Mouse (Mus musculus) forebrain, embryonic 15.5 days (tissue): ENCODE measurements around the gene Rnft2. TPM values are rescaled to one million over a fixed set of nuclear protein-coding genes. Genes with fewer than 3 reads are reported as not detected.

Experiments
- ATAC-seq: fragments of 200-750 bp; cut with Nextera tagmentation; replicated peaks from 2 replicates; pipeline ENCODE4 v1.8.0; 2017; ENCODE audit warnings: mild to moderate bottlenecking, moderate TSS enrichment, moderate library complexity
- H3K27ac ChIP-seq: fragments of 300-500 bp; sonication (generic); replicated peaks from 2 replicates; pipeline ENCODE4 v1.5.1; 2015; ENCODE audit warnings: mild to moderate bottlenecking, inconsistent platforms
- H3K27me3 ChIP-seq: fragments of 300-500 bp; sonication (generic); 2 replicates; pipeline ENCODE4 v1.6.1; 2015; ENCODE audit warnings: inconsistent platforms
- H3K36me3 ChIP-seq: fragments of 300-500 bp; sonication (generic); 2 replicates; pipeline ENCODE4 v1.6.1; 2015; ENCODE audit warnings: mild to moderate bottlenecking, inconsistent platforms
- H3K4me1 ChIP-seq: fragments of 300-500 bp; sonication (generic); 2 replicates; pipeline ENCODE4 v1.6.1; 2015; ENCODE audit warnings: inconsistent platforms
- H3K4me2 ChIP-seq: fragments of 300-500 bp; sonication (generic); replicated peaks from 2 replicates; pipeline ENCODE4 v1.6.1; 2015; ENCODE audit warnings: mild to moderate bottlenecking, inconsistent platforms
- H3K4me3 ChIP-seq: fragments of 300-500 bp; sonication (generic); 2 replicates; pipeline ENCODE4 v1.5.1; 2015; ENCODE audit warnings: mild to moderate bottlenecking, inconsistent platforms
- H3K9ac ChIP-seq: fragments of 300-500 bp; sonication (generic); replicated peaks from 2 replicates; pipeline ENCODE4 v1.6.1; 2015; ENCODE audit warnings: mild to moderate bottlenecking, inconsistent platforms
- H3K9me3 ChIP-seq: fragments of 300-500 bp; sonication (generic); 2 replicates; pipeline ENCODE4 v1.6.1; 2016; ENCODE audit warnings: inconsistent platforms
- whole genome bisulfite sequencing: fragments of 180-500 bp; shearing (Covaris S2); methylation state at CpG from one replicate; pipeline ENCODE4 v1.1.7; 2015; ENCODE audit warnings: mixed read lengths; 5-methylcytosine and 5-hydroxymethylcytosine counted together
- polyA plus RNA-seq: library from polyadenylated mRNA; unstranded; fragments of >200 nt; fragmentation: Nextera tagmentation; extraction: Ambion mirVana; gene quantifications from 2 replicates; pipeline ENCODE4 v1.2.1, GENCODE M21; 2015

Gene Rnft2
- 8.5 and 9.5 TPM in 2 replicates for polyA plus RNA-seq

GRCm38 (mm10) chr5:118244606-118245443 is at the start of gene Rnft2, which contains the start of gene 2410131K14Rik:
TSS of gene Rnft2 (minus strand) at chr5:118245116.
TSS of gene 2410131K14Rik (plus strand) at chr5:118245227.
- WGBS, result under 1% methylated on average over 68 of the region's 68 CpGs
- Histone ChIP-seq H3K9ac (peak within 1 kb of the TSS; percentile 83), H3K36me3 (peaks cover 18% of the 10 kb centered on the region; the same call in 1 of the 2 replicates), H3K27me3 (no peaks in the 10 kb centered on the region), H3K4me2 (peak within 1 kb of the TSS; percentile 85), H3K4me3 (peak within 1 kb of the TSS; percentile 72), H3K9me3 (no peaks in the 10 kb centered on the region), H3K4me1 (peaks cover 29% of the 10 kb centered on the region), H3K27ac (peak within 1 kb of the TSS; percentile 82)
- ATAC-seq, result peak; percentile 100

DNA sequence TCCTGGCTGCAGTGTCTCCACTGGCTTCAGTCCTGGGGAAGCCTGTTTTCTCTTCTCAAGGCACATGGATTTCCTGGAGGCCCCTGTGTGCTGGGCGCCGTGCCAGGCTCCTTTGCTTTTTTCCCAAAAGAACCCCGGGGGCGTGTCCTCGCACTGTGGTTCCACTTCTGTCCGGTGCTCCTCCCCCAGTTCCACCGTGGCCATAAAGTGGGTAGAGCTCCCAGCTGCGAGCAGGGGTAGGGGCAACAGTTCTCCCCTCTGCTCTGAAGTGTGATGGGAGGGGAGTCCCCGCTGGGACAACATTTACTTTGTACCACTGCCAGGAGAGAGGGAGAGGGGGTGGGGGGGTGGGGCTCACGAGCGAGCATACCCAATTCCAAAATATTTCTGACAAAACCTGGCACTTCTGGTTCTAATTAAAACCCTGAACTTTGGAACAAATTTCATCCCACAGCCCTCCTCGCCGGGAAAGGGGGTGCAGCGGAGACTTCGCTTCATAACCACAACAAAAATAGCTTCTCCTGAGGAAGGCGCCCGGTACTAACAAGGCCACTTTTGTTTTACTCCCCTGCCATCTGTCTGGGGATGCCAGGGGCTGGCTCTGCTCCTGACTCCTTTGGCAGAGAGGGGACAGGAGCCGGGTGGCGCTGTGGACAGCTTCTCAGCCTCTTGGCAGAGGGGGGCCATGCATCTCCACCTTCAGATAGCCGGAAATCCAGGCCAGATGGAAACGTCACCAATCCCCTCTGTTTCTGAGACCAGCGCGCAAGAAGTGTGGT is 49.4 kb upstream of the Rnft2 start:
- Histone ChIP-seq H3K9ac (0 out of 2 replicates have a peak overlapping the region, but pooled peaks have one; percentile 20), H3K27ac (peak overlapping the region; percentile 84), H3K4me2 (peak overlapping the region; percentile 36), H3K4me3 (peak overlapping the region; percentile 18; the same call in 1 of the 2 replicates), H3K36me3 (no peaks in the 10 kb centered on the region), H3K9me3 (no peaks in the 10 kb centered on the region), H3K4me1 (peaks cover 34% of the 10 kb centered on the region), H3K27me3 (no peaks in the 10 kb centered on the region)
- peak; percentile 89 for ATAC-seq
- 9% methylated on average over 23 of the region's 23 CpGs for WGBS

DNA sequence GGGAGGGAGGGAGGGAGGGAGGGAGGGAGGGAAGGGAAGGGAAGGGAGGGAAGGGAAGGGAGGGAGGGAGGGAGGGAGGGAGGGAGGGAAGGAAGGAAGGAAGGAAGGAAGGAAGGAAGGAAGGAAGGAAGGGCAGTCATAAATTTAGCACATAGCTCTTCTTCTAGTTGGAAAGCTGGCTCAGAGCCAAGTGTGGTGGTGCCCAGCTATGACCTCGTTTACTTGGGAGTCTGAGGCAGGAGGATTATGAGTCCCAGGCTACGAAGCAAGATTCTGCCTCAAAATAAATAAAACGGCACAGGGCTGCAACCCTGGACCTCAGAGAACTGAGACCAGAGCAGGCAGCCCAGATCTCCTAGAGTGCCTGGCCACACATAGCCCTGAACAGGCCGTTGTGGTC is 47.6 kb upstream of the Rnft2 start:
- H3K36me3 ChIP-seq, result no peaks in the 10 kb centered on the region
- no peak overlapping the region for H3K4me3 ChIP-seq
- 44% methylated on average over 4 of the region's 4 CpGs for WGBS
- H3K9me3 ChIP-seq, result no peaks in the 10 kb centered on the region
- no peak overlapping the region for H3K27ac ChIP-seq
- H3K27me3 ChIP-seq, result no peaks in the 10 kb centered on the region
- peaks cover 24% of the 10 kb centered on the region for H3K4me1 ChIP-seq
- no peak overlapping the region for H3K9ac ChIP-seq
- no peak for ATAC-seq
- H3K4me2 ChIP-seq, result no peak overlapping the region

- 81% methylated on average over 4 of the region's 4 CpGs for WGBS
Measured at GRCm38 (mm10) chr5:118291453-118291852, 46.5 kb upstream of the Rnft2 start.

DNA sequence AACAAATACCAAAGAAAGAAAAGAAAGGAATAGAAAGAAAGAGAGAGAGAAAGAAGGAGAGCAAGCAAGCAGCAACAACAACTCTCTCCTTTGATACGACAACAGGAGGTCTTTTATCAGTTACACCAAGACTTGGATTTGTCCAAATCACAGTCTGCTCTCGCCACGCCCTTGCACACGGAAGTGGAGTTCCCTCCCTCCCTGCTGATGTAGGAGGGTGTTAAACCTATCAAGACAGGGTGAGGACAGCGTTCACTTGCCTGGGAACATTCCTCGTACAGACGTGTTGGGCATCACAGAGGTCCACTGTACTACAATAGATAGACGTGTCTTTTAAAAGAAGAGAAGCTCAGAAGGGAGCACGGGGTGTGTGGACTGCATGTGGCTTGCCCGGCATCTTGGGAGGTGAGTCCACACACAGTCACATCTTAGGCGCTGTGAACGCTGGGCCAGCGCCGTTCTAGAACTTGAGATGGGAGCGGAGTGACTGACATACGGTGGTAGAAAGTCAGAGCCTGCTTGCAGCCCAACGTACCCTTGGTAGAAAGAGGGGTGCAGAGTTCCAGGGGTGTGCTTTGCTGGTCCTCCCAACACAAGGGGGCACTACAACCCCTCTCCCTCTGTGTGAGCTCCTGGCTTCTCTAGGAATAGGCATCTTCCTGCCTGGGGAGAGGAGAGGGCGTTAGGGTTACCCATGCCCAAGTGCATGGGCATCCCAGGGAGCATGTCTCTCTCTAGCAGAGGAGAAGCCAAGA is 33.0 kb upstream of the Rnft2 start:
- Histone ChIP-seq H3K27ac (no peak overlapping the region), H3K4me2 (no peak overlapping the region), H3K4me1 (peaks cover 40% of the 10 kb centered on the region), H3K36me3 (no peaks in the 10 kb centered on the region), H3K9ac (no peak overlapping the region), H3K4me3 (no peak overlapping the region), H3K9me3 (no peaks in the 10 kb centered on the region), H3K27me3 (no peaks in the 10 kb centered on the region)
- ATAC-seq, result no peak
- 93% methylated on average over 18 of the region's 18 CpGs for WGBS

More at GRCm38 (mm10) chr5:118291453-118291852, 46.5 kb upstream of the Rnft2 start:
- ATAC-seq, result no peak
- no peaks in the 10 kb centered on the region for H3K9me3 ChIP-seq
- no peak overlapping the region for H3K4me3 ChIP-seq
- no peak overlapping the region for H3K9ac ChIP-seq
- peaks cover 19% of the 10 kb centered on the region for H3K4me1 ChIP-seq
- H3K36me3 ChIP-seq, result no peaks in the 10 kb centered on the region
- no peak overlapping the region for H3K27ac ChIP-seq
- no peak overlapping the region for H3K4me2 ChIP-seq
- H3K27me3 ChIP-seq, result no peaks in the 10 kb centered on the region

GRCm38 (mm10) chr5:118276711-118277110 is 31.8 kb upstream of the Rnft2 start:
- Histone ChIP-seq H3K4me1 (peaks cover 49% of the 10 kb centered on the region), H3K4me3 (no peak overlapping the region), H3K9me3 (no peaks in the 10 kb centered on the region), H3K36me3 (no peaks in the 10 kb centered on the region), H3K27me3 (no peaks in the 10 kb centered on the region), H3K9ac (no peak overlapping the region), H3K4me2 (0 out of 2 replicates have a peak overlapping the region, but pooled peaks have one; percentile 1), H3K27ac (no peak overlapping the region; the same call in 1 of the 2 replicates)
- no peak for ATAC-seq
- WGBS, result 14% methylated on average over 8 of the region's 8 CpGs

GRCm38 (mm10) chr5:118276281-118276680 is 31.4 kb upstream of the Rnft2 start:
- Histone ChIP-seq H3K9ac (no peak overlapping the region), H3K4me1 (peaks cover 53% of the 10 kb centered on the region), H3K36me3 (no peaks in the 10 kb centered on the region), H3K9me3 (no peaks in the 10 kb centered on the region), H3K27me3 (no peaks in the 10 kb centered on the region), H3K27ac (no peak overlapping the region; the same call in 1 of the 2 replicates), H3K4me2 (0 out of 2 replicates have a peak overlapping the region, but pooled peaks have one; percentile 1), H3K4me3 (no peak overlapping the region)
- 37% methylated on average over 7 of the region's 7 CpGs for whole genome bisulfite sequencing
- ATAC-seq, result no peak

DNA sequence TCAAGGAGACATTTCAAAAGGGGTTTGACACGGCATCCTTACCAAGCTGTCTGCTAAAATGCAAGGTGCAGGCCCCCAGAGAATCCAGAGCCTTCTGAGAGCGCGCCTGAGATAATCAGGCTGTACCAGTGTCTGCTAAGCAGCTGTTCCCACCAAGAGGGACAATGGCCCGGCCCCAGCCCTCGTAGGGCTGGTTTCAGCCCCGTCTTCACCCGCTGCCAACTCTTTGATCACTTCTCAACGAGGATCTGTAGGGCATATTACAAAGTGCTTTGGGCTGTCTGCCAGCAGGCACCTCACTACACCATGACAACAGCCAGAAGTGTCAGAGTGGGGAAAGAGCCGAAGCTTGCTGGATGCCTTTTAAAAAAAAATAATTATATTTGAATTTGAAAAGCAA is 29.6 kb upstream of the Rnft2 start:
- H3K4me1 ChIP-seq, result peaks cover 56% of the 10 kb centered on the region

DNA sequence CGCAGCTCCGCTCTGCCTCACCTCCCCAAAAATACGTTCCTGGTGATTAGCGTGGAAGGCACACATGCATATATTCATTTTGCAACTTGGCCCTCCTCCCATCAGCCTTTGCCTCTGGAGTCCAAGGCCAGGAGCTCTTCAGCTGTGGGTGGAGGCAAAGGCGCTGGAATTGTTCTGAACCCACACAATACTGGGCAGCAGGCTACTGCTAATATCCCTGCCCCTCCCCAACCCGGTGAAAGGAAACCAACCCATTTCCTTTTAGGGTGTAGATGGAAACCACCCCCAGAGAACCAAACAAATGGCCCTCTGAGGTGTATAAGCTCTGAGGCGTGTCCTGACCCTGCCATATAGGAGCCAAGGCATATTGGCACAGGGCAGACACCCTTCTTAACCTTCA is 28.5 kb upstream of the Rnft2 start:
- ATAC-seq, result no peak
- WGBS, result 27% methylated on average over 7 of the region's 7 CpGs
- Histone ChIP-seq H3K4me1 (peaks cover 61% of the 10 kb centered on the region), H3K9me3 (no peaks in the 10 kb centered on the region), H3K4me3 (no peak overlapping the region), H3K9ac (no peak overlapping the region), H3K27me3 (no peaks in the 10 kb centered on the region), H3K36me3 (no peaks in the 10 kb centered on the region), H3K4me2 (no peak overlapping the region), H3K27ac (0 out of 2 replicates have a peak overlapping the region, but pooled peaks have one; percentile 79)

More for the DNA sequence above, 29.6 kb upstream of the Rnft2 start:
- ATAC-seq, result peak; percentile 69
- Histone ChIP-seq H3K4me3 (peak overlapping the region; percentile 12; the same call in 1 of the 2 replicates), H3K9ac (0 out of 2 replicates have a peak overlapping the region, but pooled peaks have one; percentile 5), H3K4me2 (peak overlapping the region; percentile 33), H3K27me3 (no peaks in the 10 kb centered on the region), H3K9me3 (no peaks in the 10 kb centered on the region), H3K36me3 (no peaks in the 10 kb centered on the region), H3K27ac (peak overlapping the region; percentile 79)
- 7% methylated on average over 9 of the region's 9 CpGs for WGBS

DNA sequence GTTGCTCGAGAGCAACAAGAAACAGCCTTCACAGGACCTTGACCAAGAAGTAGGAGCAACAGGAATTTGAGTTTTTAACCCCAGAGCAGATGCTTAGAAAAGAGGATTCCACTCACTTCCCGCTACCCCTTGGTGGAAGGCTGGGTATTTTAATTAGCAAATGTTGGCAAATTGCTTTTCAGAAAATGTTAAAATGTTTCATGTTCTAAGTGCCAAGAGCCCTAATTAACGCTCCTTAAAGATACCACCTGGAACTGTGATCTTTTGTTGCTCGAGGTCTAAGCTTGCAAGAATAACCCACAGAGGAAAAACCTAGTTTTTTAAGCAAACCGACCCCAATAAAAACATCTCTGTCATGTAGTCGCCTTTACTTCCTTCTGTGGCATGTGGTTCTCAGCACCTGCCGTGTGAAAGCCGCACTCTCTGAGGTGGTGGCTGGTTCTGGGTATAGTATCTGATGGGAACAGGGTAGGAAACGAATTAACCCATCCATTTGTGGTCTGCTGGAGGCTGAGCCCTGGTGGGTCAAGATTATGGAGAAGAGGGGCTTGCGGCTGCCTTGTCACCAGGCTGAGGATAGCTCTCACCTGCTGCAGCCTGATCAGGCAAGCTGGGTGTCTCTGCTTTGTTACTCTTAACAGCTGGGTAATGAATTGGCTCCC is 26.7 kb upstream of the Rnft2 start:
- Histone ChIP-seq H3K9ac (no peak overlapping the region), H3K4me1 (peaks cover 57% of the 10 kb centered on the region), H3K27me3 (no peaks in the 10 kb centered on the region), H3K4me3 (no peak overlapping the region), H3K4me2 (no peak overlapping the region), H3K36me3 (no peaks in the 10 kb centered on the region), H3K9me3 (no peaks in the 10 kb centered on the region), H3K27ac (no peak overlapping the region)
- ATAC-seq, result no peak
- 40% methylated on average over 10 of the region's 10 CpGs for WGBS

GRCm38 (mm10) chr5:118268987-118269386 is 24.1 kb upstream of the Rnft2 start:
- WGBS, result 1% methylated on average over 13 of the region's 13 CpGs
- H3K27me3 ChIP-seq, result no peaks in the 10 kb centered on the region
- no peak overlapping the region for H3K27ac ChIP-seq
- H3K4me1 ChIP-seq, result peaks cover 32% of the 10 kb centered on the region
- 0 out of 2 replicates have a peak overlapping the region, but pooled peaks have one; percentile 20 for H3K4me3 ChIP-seq
- ATAC-seq, result peak; percentile 82
- H3K36me3 ChIP-seq, result no peaks in the 10 kb centered on the region
- no peaks in the 10 kb centered on the region for H3K9me3 ChIP-seq
- H3K4me2 ChIP-seq, result peak overlapping the region; percentile 39
- H3K9ac ChIP-seq, result peak overlapping the region; percentile 29; the same call in 1 of the 2 replicates
